Mouse (Mus musculus) lung, embryonic 14.5 days (tissue): Measurements from ENCODE around the gene Grik2. TPM values are rescaled to one million over a fixed set of nuclear protein-coding genes. Genes with fewer than 3 reads are reported as not detected.

Experiments used
- ATAC-seq: fragments of 200-750 bp; cut with Nextera tagmentation; 2 replicates; pipeline ENCODE4 v1.8.0; 2017; ENCODE audit warnings: mild to moderate bottlenecking, moderate TSS enrichment, moderate library complexity; ENCODE audit not compliant: insufficient read depth
- DNase-seq: peaks from one replicate; pipeline ENCODE4 v3.0.0-alpha.2; 2015
- H3K27ac ChIP-seq: fragments of 300-500 bp; sonication (generic); 2 replicates; pipeline ENCODE4 v1.5.1; 2014; ENCODE audit warnings: low read depth, mild to moderate bottlenecking, moderate library complexity
- H3K27me3 ChIP-seq: fragments of 300-500 bp; sonication (generic); 2 replicates; pipeline ENCODE4 v1.6.1; 2014; ENCODE audit warnings: low read length, control low read depth; ENCODE audit not compliant: insufficient read depth
- H3K36me3 ChIP-seq: fragments of 300-500 bp; sonication (generic); 2 replicates; pipeline ENCODE4 v1.6.1; 2014; ENCODE audit warnings: control low read depth; ENCODE audit not compliant: insufficient read depth
- H3K4me1 ChIP-seq: fragments of 300-500 bp; sonication (generic); 2 replicates; pipeline ENCODE4 v1.6.1; 2014; ENCODE audit warnings: antibody characterized with exemption, control low read depth; ENCODE audit not compliant: insufficient read depth
- H3K4me2 ChIP-seq: fragments of 300-500 bp; sonication (generic); 2 replicates; pipeline ENCODE4 v1.6.1; 2014; ENCODE audit warnings: mild to moderate bottlenecking
- H3K4me3 ChIP-seq: fragments of 300-500 bp; sonication (generic); 2 replicates; pipeline ENCODE4 v1.5.1; 2014; ENCODE audit warnings: low read depth, low read length
- H3K9ac ChIP-seq: fragments of 300-500 bp; sonication (generic); 2 replicates; pipeline ENCODE4 v1.6.1; 2014
- H3K9me3 ChIP-seq: fragments of 300-500 bp; sonication (generic); 2 replicates; pipeline ENCODE4 v1.6.1; 2016; ENCODE audit warnings: low read depth, low read length, control low read depth
- CTCF ChIP-seq: IDR thresholded peaks from 2 replicates; pipeline ENCODE4 v1.5.1; 2016; ENCODE audit warnings: antibody characterized with exemption, low read depth
- WGBS: fragments of 180-500 bp; shearing (Covaris S2); extraction: QIAGEN DNeasy Blood & Tissue Kit; methylation state at CpG from one replicate; pipeline ENCODE4 v1.1.7; 2014; 5-methylcytosine and 5-hydroxymethylcytosine counted together
- polyA plus RNA-seq: library from polyadenylated mRNA; unstranded; fragments of >200 nt; fragmentation: Nextera tagmentation; extraction: Ambion mirVana; gene quantifications from 2 replicates; pipeline ENCODE4 v1.2.1, GENCODE M21; 2014

The Grik2 gene
- polyA plus RNA-seq, 1 experiment from 2014 or later = 0.74 TPM

DNA sequence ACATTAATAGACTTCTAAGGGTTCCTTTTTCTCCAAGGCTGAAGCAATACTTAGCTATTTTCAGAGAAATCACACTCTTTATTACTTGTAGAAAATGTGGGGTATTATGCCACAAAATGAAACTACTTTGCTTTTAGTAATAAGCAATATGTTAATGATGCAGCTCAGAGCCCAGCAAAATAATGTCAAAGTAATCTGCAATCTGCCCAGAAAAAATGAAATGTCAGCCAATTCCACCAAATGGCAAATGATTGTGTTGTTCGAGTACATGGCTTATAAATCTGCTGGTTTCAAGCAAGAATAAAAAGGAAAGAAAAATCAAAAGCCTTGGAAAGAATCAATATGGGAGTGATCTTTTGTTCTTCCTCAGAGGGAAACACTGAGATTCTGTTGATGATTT, 136.2 kb downstream of the Grik2 start:
- TF ChIP-seq CTCF = no peak
- no peaks in the 10 kb centered on the region for H3K36me3 ChIP-seq
- no peak overlapping the region for H3K4me2 ChIP-seq
- no peaks in the 10 kb centered on the region for H3K27me3 ChIP-seq
- WGBS = 59% methylated on average over 1 of the region's 1 CpGs
- DNase-seq = no peak
- no peak overlapping the region for H3K4me3 ChIP-seq
- H3K27ac ChIP-seq = no peak overlapping the region
- H3K4me1 ChIP-seq = no peaks in the 10 kb centered on the region
- no peak overlapping the region for H3K9ac ChIP-seq
- no peaks in the 10 kb centered on the region for H3K9me3 ChIP-seq
- ATAC-seq = no peak

DNA sequence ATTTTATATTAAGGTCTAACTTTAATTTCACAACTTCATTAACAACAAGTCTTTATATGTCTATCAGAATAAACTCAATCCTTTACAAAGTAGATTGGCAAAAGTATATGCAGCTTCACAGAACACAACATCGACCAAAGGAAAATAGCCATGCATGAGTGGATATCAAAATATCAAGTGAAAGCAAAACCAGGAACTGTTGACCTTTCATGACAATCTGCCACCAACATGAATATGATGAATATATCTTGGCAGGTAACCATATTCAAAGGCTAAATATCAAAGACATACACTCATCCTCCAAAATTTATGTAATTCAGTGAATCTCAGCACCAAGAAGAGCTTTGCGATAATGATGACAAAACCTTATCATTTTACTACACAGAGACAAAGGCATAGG, 141.4 kb downstream of the Grik2 start:
- no peak overlapping the region for H3K9ac ChIP-seq
- H3K4me2 ChIP-seq = no peak overlapping the region
- ATAC-seq (no peak), DNase-seq (no peak)
- no peaks in the 10 kb centered on the region for H3K36me3 ChIP-seq
- 84% methylated on average over 2 of the region's 2 CpGs for WGBS
- H3K27ac ChIP-seq = no peak overlapping the region
- TF ChIP-seq CTCF = no peak
- H3K4me1 ChIP-seq = no peaks in the 10 kb centered on the region
- no peaks in the 10 kb centered on the region for H3K9me3 ChIP-seq
- no peak overlapping the region for H3K4me3 ChIP-seq
- H3K27me3 ChIP-seq = no peaks in the 10 kb centered on the region

DNA sequence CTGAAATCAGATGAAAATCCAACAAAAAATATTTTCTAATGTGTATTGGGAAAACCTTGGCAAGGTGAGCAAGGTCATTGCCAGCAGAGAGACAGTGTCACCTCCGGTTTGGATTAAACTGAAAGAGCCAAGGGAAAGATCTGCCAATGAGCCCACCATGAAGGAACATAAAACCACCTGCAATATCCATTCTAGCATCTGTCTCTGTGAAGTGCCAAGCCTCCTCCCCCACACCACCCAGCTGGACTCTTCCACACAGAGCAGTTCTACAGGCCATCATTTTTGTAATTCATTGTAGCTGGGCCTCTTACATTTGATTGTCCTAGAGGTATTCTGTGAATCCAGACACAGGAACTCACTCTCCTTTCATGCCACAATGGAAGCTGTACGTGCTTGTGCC, 148.7 kb downstream of the Grik2 start:
- WGBS = 79% methylated on average over 2 of the region's 2 CpGs
- H3K4me3 ChIP-seq = no peak overlapping the region
- H3K27ac ChIP-seq = no peak overlapping the region

DNA sequence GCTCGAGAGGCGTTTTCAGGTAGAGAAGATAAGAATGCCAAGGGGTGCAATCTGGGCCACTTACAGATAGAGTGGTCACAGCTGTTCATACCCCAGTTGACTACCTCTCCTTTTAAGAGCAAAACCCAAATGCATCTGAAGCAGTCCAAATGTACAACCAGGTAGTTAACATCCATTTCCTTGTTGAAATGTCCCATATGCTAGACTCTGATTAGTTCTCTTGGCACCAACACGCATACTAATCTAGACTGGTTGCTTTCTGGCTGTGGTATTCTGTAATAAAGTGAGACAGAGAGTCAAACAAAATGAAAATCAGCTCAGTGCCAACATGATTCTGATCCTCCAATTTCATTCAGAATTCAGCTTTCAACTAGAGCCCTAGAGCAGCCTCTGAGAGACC, 164.6 kb downstream of the Grik2 start:
- Histone ChIP-seq H3K9ac (no peak overlapping the region), H3K4me1 (no peaks in the 10 kb centered on the region), H3K27me3 (no peaks in the 10 kb centered on the region), H3K4me2 (no peak overlapping the region), H3K4me3 (no peak overlapping the region), H3K36me3 (no peaks in the 10 kb centered on the region), H3K9me3 (no peaks in the 10 kb centered on the region), H3K27ac (no peak overlapping the region)
- DNase-seq (no peak), ATAC-seq (no peak)
- TF ChIP-seq CTCF = no peak
- WGBS = 56% methylated on average over 3 of the region's 3 CpGs

More for the DNA sequence above, 148.7 kb downstream of the Grik2 start:
- Histone ChIP-seq H3K9ac (no peak overlapping the region), H3K36me3 (no peaks in the 10 kb centered on the region), H3K27me3 (no peaks in the 10 kb centered on the region), H3K4me1 (no peaks in the 10 kb centered on the region), H3K9me3 (no peaks in the 10 kb centered on the region), H3K4me2 (no peak overlapping the region)
- no peak for DNase-seq
- TF ChIP-seq CTCF = no peak
- no peak for ATAC-seq

DNA sequence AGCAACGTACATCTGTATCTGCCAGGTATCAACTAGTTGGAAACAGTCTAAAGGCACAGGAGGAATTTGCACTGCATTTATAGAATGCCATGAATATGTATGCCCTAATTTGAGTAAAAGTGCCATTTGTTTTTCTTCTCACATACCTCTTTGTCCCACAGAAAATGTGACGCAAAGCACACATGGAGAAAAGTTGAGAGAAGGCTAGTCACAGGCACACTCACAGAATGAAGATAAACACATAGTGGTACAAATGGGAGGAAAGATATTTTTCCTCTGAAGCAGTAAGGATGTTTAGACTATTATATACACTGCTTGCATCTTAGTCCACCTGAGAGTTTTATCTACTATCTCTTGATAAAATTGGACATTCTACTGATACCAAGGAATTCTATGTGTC, 190.9 kb downstream of the Grik2 start:
- TF ChIP-seq CTCF = no peak
- no peak overlapping the region for H3K27ac ChIP-seq
- H3K27me3 ChIP-seq = no peaks in the 10 kb centered on the region
- no peak overlapping the region for H3K4me2 ChIP-seq
- ATAC-seq (no peak), DNase-seq (no peak)
- H3K4me3 ChIP-seq = no peak overlapping the region
- no peaks in the 10 kb centered on the region for H3K36me3 ChIP-seq
- no peak overlapping the region for H3K9ac ChIP-seq
- H3K4me1 ChIP-seq = no peaks in the 10 kb centered on the region
- 71% methylated on average over 2 of the region's 2 CpGs for WGBS
- H3K9me3 ChIP-seq = no peaks in the 10 kb centered on the region

DNA sequence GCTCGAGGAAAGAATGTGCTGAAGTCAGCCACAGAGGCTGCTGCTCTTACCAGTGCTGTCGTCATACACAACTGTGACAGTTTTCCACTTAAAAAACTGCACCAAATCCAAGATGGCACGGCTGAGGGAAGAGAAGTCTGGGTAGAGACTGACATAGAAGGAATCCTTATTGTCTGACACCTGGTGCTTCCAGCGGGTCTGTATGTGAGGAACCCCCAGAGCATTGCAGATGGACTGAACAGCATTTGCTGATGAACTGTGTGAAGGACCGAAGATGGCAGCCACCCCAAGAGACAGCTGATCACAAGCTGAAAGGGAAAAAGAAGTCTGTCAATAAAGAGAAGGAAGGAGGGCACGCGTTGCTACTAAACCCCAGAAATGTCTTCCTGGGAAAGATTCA, 215.1 kb downstream of the Grik2 start:
- Histone ChIP-seq H3K4me2 (no peak overlapping the region), H3K9ac (no peak overlapping the region), H3K27ac (no peak overlapping the region), H3K36me3 (no peaks in the 10 kb centered on the region), H3K27me3 (no peaks in the 10 kb centered on the region), H3K9me3 (no peaks in the 10 kb centered on the region), H3K4me1 (no peaks in the 10 kb centered on the region), H3K4me3 (no peak overlapping the region)
- 79% methylated on average over 7 of the region's 7 CpGs for WGBS
- ATAC-seq (no peak), DNase-seq (no peak)
- no peak for TF ChIP-seq CTCF

DNA sequence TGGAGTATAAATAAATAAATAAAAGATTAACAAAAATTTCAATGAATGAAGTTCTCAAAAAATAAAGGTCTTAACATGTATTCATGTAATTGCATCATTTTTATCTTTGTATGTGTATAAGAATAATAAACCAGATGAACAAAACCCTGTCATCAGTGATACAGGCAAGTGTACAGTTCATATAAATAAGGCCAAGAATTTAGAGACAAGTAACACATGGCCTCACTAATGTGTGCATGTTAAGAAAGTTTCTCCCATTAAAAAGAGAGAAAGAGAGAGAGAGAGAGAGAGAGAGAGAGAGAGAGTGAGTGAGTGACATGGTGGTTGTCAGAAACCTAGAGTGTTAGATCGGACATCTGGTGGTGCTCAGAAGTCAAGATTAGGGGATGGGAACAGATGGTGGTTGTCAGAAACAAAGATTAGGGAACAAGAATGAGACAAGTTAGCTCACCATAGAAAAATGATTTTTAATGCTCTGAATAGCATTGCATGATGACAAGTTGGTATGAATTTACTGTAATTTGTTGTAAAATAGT, 228.6 kb downstream of the Grik2 start:
- H3K27me3 ChIP-seq = no peaks in the 10 kb centered on the region

DNA sequence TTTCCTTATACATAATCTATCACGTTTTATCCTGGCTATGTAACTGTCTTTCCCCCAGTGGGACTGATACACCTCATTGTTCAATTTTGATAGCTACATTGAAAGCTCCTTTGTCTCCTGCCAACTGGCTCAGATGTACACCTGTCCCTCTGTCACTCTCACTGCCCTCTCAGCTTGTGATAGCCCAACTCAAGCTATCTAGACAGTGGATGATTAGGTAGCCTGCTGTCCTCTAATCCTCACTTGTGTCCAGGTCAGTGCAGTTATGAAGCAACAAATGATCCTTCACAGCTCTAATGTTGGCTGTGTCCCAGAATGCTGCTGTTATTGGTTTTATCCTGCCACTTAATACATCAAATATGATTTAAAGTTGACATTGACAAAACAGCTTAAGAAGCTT, 246.3 kb downstream of the Grik2 start:
- Histone ChIP-seq H3K9ac (no peak overlapping the region), H3K4me1 (no peaks in the 10 kb centered on the region), H3K27ac (no peak overlapping the region), H3K4me2 (no peak overlapping the region), H3K36me3 (no peaks in the 10 kb centered on the region), H3K4me3 (no peak overlapping the region), H3K27me3 (no peaks in the 10 kb centered on the region), H3K9me3 (no peaks in the 10 kb centered on the region)
- TF ChIP-seq CTCF = no peak
- 64% methylated on average over 1 of the region's 1 CpGs for WGBS
- DNase-seq = no peak
- ATAC-seq = no peak

More for the DNA sequence above, 228.6 kb downstream of the Grik2 start:
- Histone ChIP-seq H3K4me3 (no peak overlapping the region), H3K9me3 (no peaks in the 10 kb centered on the region), H3K4me1 (no peaks in the 10 kb centered on the region), H3K4me2 (no peak overlapping the region), H3K9ac (no peak overlapping the region), H3K36me3 (no peaks in the 10 kb centered on the region), H3K27ac (no peak overlapping the region)
- ATAC-seq (no peak), DNase-seq (peak; percentile 11)
- WGBS = 45% methylated on average over 1 of the region's 1 CpGs
- TF ChIP-seq CTCF = no peak
